In genomic region chr8:13338901-13339645, GRCm38 (mm10) we compare ENCODE assay signal across 8 mouse cellular contexts. TPM values are rescaled to one million over a fixed set of nuclear protein-coding genes. Genes with fewer than 3 reads are reported as not detected.
DNase-seq lines count a peak whose midpoint lies in the region; ATAC-seq and TF ChIP-seq lines count a peak whose summit lies in the region.

No protein-coding gene starts in this region.

- peak overlapping the region; percentile 88 for H3K9ac ChIP-seq in forebrain, embryonic 15.5 days (replicated peaks)
- H3K9ac ChIP-seq in hindbrain, embryonic 16.5 days (ENCODE audit: low read depth, low read length) = peak overlapping the region; percentile 93
- H3K9ac ChIP-seq in liver, embryonic 12.5 days = peak overlapping the region; percentile 100
- H3K9ac ChIP-seq in neural tube, embryonic 11.5 days (ENCODE audit: low read length) = peak overlapping the region; percentile 93

- peak; percentile 53 for ATAC-seq in forebrain, embryonic 15.5 days (replicated peaks)
- peak; percentile 62 for ATAC-seq in hindbrain, embryonic 16.5 days
- peak; percentile 46; the same call in 1 of the 2 replicates for ATAC-seq in liver, embryonic 12.5 days
- peak; percentile 67 for ATAC-seq in neural tube, embryonic 11.5 days (ENCODE audit: insufficient read depth, low FRiP score, low TSS enrichment)

- peak overlapping the region; percentile 63; the same call in 1 of the 2 replicates for H3K27ac ChIP-seq in left cerebral cortex, adult 2 months
- H3K27ac ChIP-seq in bone marrow, adult 2 months (ENCODE audit: control insufficient read depth, insufficient read depth, low read depth, low read length, poor library complexity) = peak overlapping the region; percentile 85
- peak overlapping the region; percentile 77 for H3K27ac ChIP-seq in forebrain, embryonic 15.5 days (replicated peaks)
- H3K27ac ChIP-seq in hindbrain, embryonic 16.5 days (ENCODE audit: low read depth, low read length) = peak overlapping the region; percentile 80
- H3K27ac ChIP-seq in liver, embryonic 12.5 days = peak overlapping the region; percentile 92
- peak overlapping the region; percentile 60 for H3K27ac ChIP-seq in neural tube, embryonic 11.5 days (ENCODE audit: low read depth, low read length)

- DNase-seq in left cerebral cortex, adult 2 months (ENCODE audit: extremely low spot score in 1 of 2, low spot score in 2 of 2) = peak; percentile 30 to 41
- no peak for DNase-seq in left cerebral cortex, adult 8-10 months (ENCODE audit: low spot score in 2 of 2)
- DNase-seq in neural tube, embryonic 11.5 days (ENCODE audit: low spot score) = peak; percentile 42
- peak; percentile 55 for DNase-seq in thymus, postnatal 25 days

- TF ChIP-seq POLR2A in bone marrow, adult 2 months (IDR thresholded peaks at IDR 0.05; ENCODE audit: borderline replicate concordance, control insufficient read depth, low read depth, low read length) = no peak

- no peak for TF ChIP-seq CTCF in left cerebral cortex, adult 2 months (IDR thresholded peaks at IDR 0.05)
- TF ChIP-seq CTCF in bone marrow, adult 2 months (IDR thresholded peaks at IDR 0.05; ENCODE audit: control insufficient read depth, insufficient read depth, low read length) = no peak

- H3K9me3 ChIP-seq in forebrain, embryonic 15.5 days = no peaks in the 10 kb centered on the region
- H3K9me3 ChIP-seq in hindbrain, embryonic 16.5 days (ENCODE audit: control insufficient read depth, low read length) = no peaks in the 10 kb centered on the region
- H3K9me3 ChIP-seq in liver, embryonic 12.5 days (replicated peaks) = no peaks in the 10 kb centered on the region
- no peaks in the 10 kb centered on the region for H3K9me3 ChIP-seq in neural tube, embryonic 11.5 days (ENCODE audit: control insufficient read depth, low read length)

- no peaks in the 10 kb centered on the region for H3K27me3 ChIP-seq in forebrain, embryonic 15.5 days
- no peaks in the 10 kb centered on the region for H3K27me3 ChIP-seq in hindbrain, embryonic 16.5 days (replicated peaks; ENCODE audit: control insufficient read depth, insufficient read depth, low read length)
- no peaks in the 10 kb centered on the region for H3K27me3 ChIP-seq in liver, embryonic 12.5 days (replicated peaks)
- H3K27me3 ChIP-seq in neural tube, embryonic 11.5 days (ENCODE audit: control insufficient read depth, insufficient read depth, low read length) = no peaks in the 10 kb centered on the region

- H3K4me1 ChIP-seq in bone marrow, adult 2 months (ENCODE audit: control insufficient read depth, insufficient read depth, low read length) = peaks cover 5% of the 10 kb centered on the region
- H3K4me1 ChIP-seq in forebrain, embryonic 15.5 days = peaks cover 19% of the 10 kb centered on the region
- H3K4me1 ChIP-seq in hindbrain, embryonic 16.5 days (ENCODE audit: control insufficient read depth, insufficient read depth, low read depth, low read length) = peaks cover 14% of the 10 kb centered on the region
- H3K4me1 ChIP-seq in liver, embryonic 12.5 days = peaks cover 53% of the 10 kb centered on the region
- H3K4me1 ChIP-seq in neural tube, embryonic 11.5 days (ENCODE audit: control insufficient read depth, insufficient read depth, low read length) = peaks cover 11% of the 10 kb centered on the region

- peak overlapping the region; percentile 86 for H3K4me2 ChIP-seq in forebrain, embryonic 15.5 days (replicated peaks)
- H3K4me2 ChIP-seq in hindbrain, embryonic 16.5 days (ENCODE audit: low read length) = peak overlapping the region; percentile 71
- peak overlapping the region; percentile 97 for H3K4me2 ChIP-seq in liver, embryonic 12.5 days
- peak overlapping the region; percentile 86 for H3K4me2 ChIP-seq in neural tube, embryonic 11.5 days (ENCODE audit: low read depth)

- H3K36me3 ChIP-seq in forebrain, embryonic 15.5 days = peaks cover 31% of the 10 kb centered on the region
- peaks cover 8% of the 10 kb centered on the region for H3K36me3 ChIP-seq in hindbrain, embryonic 16.5 days (ENCODE audit: control insufficient read depth, insufficient read depth, low read length)
- peaks cover 42% of the 10 kb centered on the region for H3K36me3 ChIP-seq in liver, embryonic 12.5 days
- peaks cover 11% of the 10 kb centered on the region for H3K36me3 ChIP-seq in neural tube, embryonic 11.5 days (ENCODE audit: control insufficient read depth, insufficient read depth, low read length)

- WGBS in bone marrow, adult 2 months = 1% methylated on average over 68 of the region's 70 CpGs
- under 1% methylated on average over 52 of the region's 70 CpGs for WGBS in forebrain, embryonic 15.5 days
- WGBS in hindbrain, embryonic 16.5 days = 1% methylated on average over 26 of the region's 70 CpGs
- WGBS in liver, embryonic 12.5 days (ENCODE audit: insufficient replicate concordance) = under 1% methylated on average over 44 of the region's 70 CpGs
- WGBS in neural tube, embryonic 11.5 days = under 1% methylated on average over 55 of the region's 70 CpGs

- H3K4me3 ChIP-seq in left cerebral cortex, adult 2 months = peak overlapping the region; percentile 79
- H3K4me3 ChIP-seq in bone marrow, adult 2 months (replicated peaks; ENCODE audit: control insufficient read depth, low read depth, low read length) = peak overlapping the region; percentile 81
- peak overlapping the region; percentile 94 for H3K4me3 ChIP-seq in forebrain, embryonic 15.5 days
- H3K4me3 ChIP-seq in hindbrain, embryonic 16.5 days (ENCODE audit: low read length) = peak overlapping the region; percentile 92
- peak overlapping the region; percentile 99 for H3K4me3 ChIP-seq in liver, embryonic 12.5 days
- H3K4me3 ChIP-seq in neural tube, embryonic 11.5 days (ENCODE audit: low read depth, low read length) = peak overlapping the region; percentile 93

- intact Hi-C loops in left cerebral cortex, adult 2 months (cut with DNase I) = no loop called here

RNA-seq across cellular contexts. Expression of gene Tfdp1, which starts 0.5 kb away (rescaled TPM):
- total RNA-seq in left cerebral cortex, adult 2 months (2021) = 10 to 100 TPM; 58.5 to 62.5 TPM
- total RNA-seq in left cerebral cortex, adult 8-10 months (2022) = 10 to 100 TPM; 49.4 to 72.9 (median 53.6) TPM
- 56.4 and 72.3 TPM in 2 replicates for polyA plus RNA-seq in bone marrow, adult 2 months (2011; ENCODE audit: insufficient read depth, insufficient read length, low replicate concordance, missing spikeins)
- polyA plus RNA-seq in forebrain, embryonic 15.5 days (2015; fragmentation: Nextera tagmentation; extraction: Ambion mirVana) = 144 and 146 TPM in 2 replicates
- 85.8 and 91.6 TPM in 2 replicates for polyA plus RNA-seq in hindbrain, embryonic 16.5 days (2015; fragmentation: Nextera tagmentation; extraction: Ambion mirVana)
- 172 and 174 TPM in 2 replicates for polyA plus RNA-seq in liver, embryonic 12.5 days (2016; fragmentation: Nextera tagmentation; extraction: Ambion mirVana)
- 191 TPM in 2 replicates for polyA plus RNA-seq in neural tube, embryonic 11.5 days (2014; fragmentation: Nextera tagmentation; extraction: Ambion mirVana)

RNA-seq across cellular contexts. Expression of gene Tmco3, which starts 51.1 kb away (rescaled TPM):
- total RNA-seq in left cerebral cortex, adult 2 months (2021) = 10 to 100 TPM; 47.3 to 51.9 TPM
- 10 to 100 TPM; 39.5 to 52.8 (median 50.3) TPM for total RNA-seq in left cerebral cortex, adult 8-10 months (2022)
- 7.4 and 7.9 TPM in 2 replicates for polyA plus RNA-seq in bone marrow, adult 2 months (2011; ENCODE audit: insufficient read depth, insufficient read length, low replicate concordance, missing spikeins)
- 46.3 and 49.3 TPM in 2 replicates for polyA plus RNA-seq in forebrain, embryonic 15.5 days (2015; fragmentation: Nextera tagmentation; extraction: Ambion mirVana)
- polyA plus RNA-seq in hindbrain, embryonic 16.5 days (2015; fragmentation: Nextera tagmentation; extraction: Ambion mirVana) = 50.6 and 57.2 TPM in 2 replicates
- 10.1 and 10.6 TPM in 2 replicates for polyA plus RNA-seq in liver, embryonic 12.5 days (2016; fragmentation: Nextera tagmentation; extraction: Ambion mirVana)
- 34.7 and 35.1 TPM in 2 replicates for polyA plus RNA-seq in neural tube, embryonic 11.5 days (2014; fragmentation: Nextera tagmentation; extraction: Ambion mirVana)

RNA-seq across cellular contexts. Expression of gene Dcun1d2, which starts 51.1 kb away (rescaled TPM):
- 10 to 100 TPM; 40.5 to 46.0 TPM for total RNA-seq in left cerebral cortex, adult 2 months (2021)
- total RNA-seq in left cerebral cortex, adult 8-10 months (2022) = 10 to 100 TPM; 38.6 to 43.6 (median 39.0) TPM
- polyA plus RNA-seq in bone marrow, adult 2 months (2011; ENCODE audit: insufficient read depth, insufficient read length, low replicate concordance, missing spikeins) = 5.7 and 7.4 TPM in 2 replicates
- 35.7 and 36.6 TPM in 2 replicates for polyA plus RNA-seq in forebrain, embryonic 15.5 days (2015; fragmentation: Nextera tagmentation; extraction: Ambion mirVana)
- polyA plus RNA-seq in hindbrain, embryonic 16.5 days (2015; fragmentation: Nextera tagmentation; extraction: Ambion mirVana) = 34.4 and 35.4 TPM in 2 replicates
- polyA plus RNA-seq in liver, embryonic 12.5 days (2016; fragmentation: Nextera tagmentation; extraction: Ambion mirVana) = 14.3 and 14.4 TPM in 2 replicates
- polyA plus RNA-seq in neural tube, embryonic 11.5 days (2014; fragmentation: Nextera tagmentation; extraction: Ambion mirVana) = 32.7 and 36.5 TPM in 2 replicates

RNA-seq across cellular contexts. Expression of gene Atp4b, which starts 57.6 kb away (rescaled TPM):
- total RNA-seq in left cerebral cortex, adult 2 months (2021) = not detected
- total RNA-seq in left cerebral cortex, adult 8-10 months (2022) = not detected
- not detected in 2 replicates for polyA plus RNA-seq in bone marrow, adult 2 months (2011; ENCODE audit: insufficient read depth, insufficient read length, low replicate concordance, missing spikeins)
- polyA plus RNA-seq in forebrain, embryonic 15.5 days (2015; fragmentation: Nextera tagmentation; extraction: Ambion mirVana) = not detected in 2 replicates
- polyA plus RNA-seq in hindbrain, embryonic 16.5 days (2015; fragmentation: Nextera tagmentation; extraction: Ambion mirVana) = not detected in 2 replicates
- polyA plus RNA-seq in liver, embryonic 12.5 days (2016; fragmentation: Nextera tagmentation; extraction: Ambion mirVana) = not detected in 2 replicates
- polyA plus RNA-seq in neural tube, embryonic 11.5 days (2014; fragmentation: Nextera tagmentation; extraction: Ambion mirVana) = not detected in 2 replicates

Comparison
In these comparisons a context has a peak if more than half of its experiments do, and no peak if none do; other contexts are left out.
1. DNase-seq: peak in left cerebral cortex, adult 2 months (2 of 2), neural tube, embryonic 11.5 days (single experiment) and thymus, postnatal 25 days (single experiment); none in left cerebral cortex, adult 8-10 months (0 of 2).
2. Peak in every context shown above with its lines, with median percentiles within 50 percentile points of each other: H3K27ac ChIP-seq, H3K4me3 ChIP-seq, ATAC-seq, H3K4me2 ChIP-seq and H3K9ac ChIP-seq.